Mouse (Mus musculus) left cerebral cortex, postnatal 14 days (tissue): ENCODE results near the gene Gm20431. TPM values are rescaled to one million over a fixed set of nuclear protein-coding genes. Genes with fewer than 3 reads are reported as not detected.
"Not testable (repeated sequence)": the region's sequence is repeated elsewhere in the genome, so short reads cannot be mapped to it uniquely, and the experiment has no call there.

Source experiments
- DNase-seq, 2 experiments: peaks; one replicate each; pipeline ENCODE4 v3.0.0; 2021 to 2022; ENCODE audit warnings: low spot score in 2 of 2, mixed read lengths in 1 of 2
- intact Hi-C: fragments of 180-260 bp; cut with DNase I; formaldehyde crosslinking; loops from one replicate; pipeline ENCODE4 v1.15.1; 2025
- total RNA-seq, 2 experiments: library from RNA; stranded (reverse); gene quantifications; 2 replicates each; pipeline ENCODE4 v1.2.3; 2021

Gm20431 gene
- total RNA-seq, 2 experiments from 2014 or later = 63.3 to 65.1 TPM

GRCm38 (mm10) chr2:167669398-167669797 lies 8.1 kb upstream of the Gm20431 start:
- intact Hi-C loops = no loop called here
- DNase-seq = no peak

DNA sequence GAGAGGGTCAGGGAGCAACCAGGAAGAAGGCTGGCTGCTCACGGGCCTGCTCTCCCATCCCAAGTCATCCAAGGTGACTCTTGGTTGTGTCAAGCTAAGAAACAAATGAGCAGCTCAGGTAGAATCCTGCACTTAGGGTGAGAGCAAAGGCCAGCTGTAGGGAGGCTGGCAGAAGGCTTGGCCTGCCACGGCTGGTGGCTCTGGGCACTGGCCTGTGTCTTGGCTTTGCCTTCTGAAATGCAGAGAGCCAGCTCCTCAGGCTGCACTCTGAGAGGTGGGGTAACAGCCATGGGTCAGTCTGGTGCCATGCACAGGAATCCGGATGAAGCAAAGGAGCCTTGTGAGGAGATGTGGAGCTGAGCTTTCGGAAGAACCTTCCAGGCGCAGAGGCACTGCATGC lies 7.1 kb upstream of the Gm20431 start:
- intact Hi-C loops = no loop called here
- no peak for DNase-seq

DNA sequence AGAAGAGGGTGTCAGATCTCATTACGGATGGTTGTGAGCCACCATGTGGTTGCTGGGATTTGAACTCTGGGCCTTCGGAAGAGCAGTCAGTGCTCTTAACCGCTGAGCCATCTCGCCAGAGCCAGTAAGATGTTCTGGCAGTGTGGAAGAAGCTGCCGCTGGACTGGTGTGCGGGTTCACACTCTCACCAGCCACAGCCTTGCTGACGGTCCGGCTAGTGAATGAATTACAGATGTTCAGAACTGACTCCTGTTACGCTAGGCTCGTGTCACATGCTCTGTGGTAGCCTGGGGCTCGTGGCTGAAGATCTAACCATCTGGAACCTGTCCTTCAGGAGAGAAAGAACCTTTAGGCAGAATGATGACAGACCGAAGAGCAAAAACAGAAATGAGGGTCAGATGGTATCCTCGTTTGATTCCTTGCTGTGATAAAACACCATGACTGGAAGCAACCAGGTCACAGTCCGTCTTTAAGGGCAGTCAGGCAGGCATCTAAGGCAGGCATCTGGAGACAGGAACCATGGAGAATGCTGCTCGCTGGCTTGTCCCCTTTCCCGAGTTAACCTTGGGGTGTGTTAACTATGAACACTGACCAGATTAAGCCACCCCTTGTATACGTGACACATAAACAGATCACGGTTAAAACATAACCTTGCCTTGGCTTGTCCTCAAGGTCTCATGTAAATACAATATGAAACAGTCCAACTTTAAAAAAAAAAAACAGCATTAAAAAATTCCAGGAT lies 4.8 kb upstream of the Gm20431 start:
- no peak for DNase-seq
- intact Hi-C loops = no loop called here

DNA sequence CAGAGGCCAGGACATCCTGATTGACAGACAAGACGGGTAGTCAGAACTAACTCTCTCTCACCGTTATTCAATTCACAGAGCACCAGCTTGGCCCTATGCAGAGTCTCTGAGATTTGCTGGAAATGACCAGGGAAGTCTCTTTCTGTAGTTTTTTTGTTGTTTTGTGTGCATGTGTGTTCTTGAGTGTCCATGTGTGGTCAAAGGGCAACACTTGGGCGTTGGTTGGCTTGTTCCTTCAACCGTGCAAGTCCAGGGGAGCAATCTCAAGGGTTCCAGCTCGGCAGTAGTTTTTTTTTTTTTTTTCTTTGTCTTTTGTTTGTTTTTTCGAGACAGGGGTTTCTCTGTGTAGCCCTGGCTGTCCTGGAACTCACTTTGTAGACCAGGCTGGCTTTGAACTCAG lies 1.4 kb upstream of the Gm20431 start:
- intact Hi-C loops = no loop called here

DNA sequence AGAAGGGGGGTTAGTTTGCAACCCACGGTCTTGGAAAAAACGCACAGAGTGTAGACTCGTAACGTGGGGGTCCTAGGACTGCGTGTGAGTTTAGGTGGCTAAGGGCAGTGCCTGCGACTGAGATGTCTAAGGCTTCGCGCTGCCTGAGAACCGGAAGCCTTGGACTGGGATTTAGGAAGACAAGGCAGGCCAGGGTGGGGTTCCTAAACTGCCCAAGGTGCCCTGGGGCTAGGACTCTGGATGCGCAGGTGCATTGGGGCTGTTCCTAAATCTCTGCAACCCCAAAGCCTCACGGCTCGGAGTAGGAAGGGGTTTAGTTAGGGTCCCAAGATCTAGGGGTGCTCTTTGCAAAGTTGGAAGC lies 705 bp downstream of the Gm20431 start:
- peak in 1 of 2 experiments; percentile 42 for DNase-seq
- intact Hi-C loops = no loop called here

More for the DNA sequence above, 1.4 kb upstream of the Gm20431 start:
- DNase-seq = no peak

DNA sequence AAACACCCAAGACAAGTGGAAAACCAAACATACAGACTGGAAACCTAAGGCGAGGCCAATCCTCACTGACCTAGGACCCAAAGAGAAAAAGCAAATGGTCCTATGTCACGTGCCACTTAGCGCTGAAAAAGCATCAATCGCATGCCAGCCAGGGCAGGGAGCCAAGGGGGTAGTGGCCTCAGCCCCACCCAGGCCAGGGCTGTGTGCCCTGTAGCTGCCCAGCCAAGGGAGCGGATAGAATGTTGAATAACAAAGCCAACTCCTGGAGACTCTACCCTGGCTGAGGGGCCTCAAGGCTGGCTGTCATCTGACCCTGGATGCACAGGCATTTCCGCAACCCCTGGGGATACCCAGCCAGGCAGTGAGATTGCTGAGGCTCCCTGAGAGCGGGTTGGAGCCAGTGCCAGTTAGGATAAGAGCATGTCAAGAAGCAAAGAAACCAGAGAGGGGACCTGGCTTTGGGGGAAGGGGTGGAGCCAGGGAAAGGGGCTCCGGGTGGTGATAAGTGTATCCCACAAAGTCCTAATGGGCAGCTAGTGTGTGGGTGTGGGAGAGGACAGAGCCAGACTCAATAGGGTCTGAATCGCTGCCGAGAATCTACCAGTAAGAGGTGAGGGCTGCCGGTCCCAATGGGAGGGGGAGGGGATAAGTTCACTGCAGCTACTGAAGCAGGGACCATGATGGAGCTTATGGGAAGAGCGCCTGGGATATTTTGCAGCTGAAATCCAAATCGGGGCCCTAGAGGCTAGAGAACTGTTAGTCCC lies 1.3 kb downstream of the Gm20431 start:
- intact Hi-C loops = no loop called here
- DNase-seq = peak in 1 of 2 experiments; percentile 45

DNA sequence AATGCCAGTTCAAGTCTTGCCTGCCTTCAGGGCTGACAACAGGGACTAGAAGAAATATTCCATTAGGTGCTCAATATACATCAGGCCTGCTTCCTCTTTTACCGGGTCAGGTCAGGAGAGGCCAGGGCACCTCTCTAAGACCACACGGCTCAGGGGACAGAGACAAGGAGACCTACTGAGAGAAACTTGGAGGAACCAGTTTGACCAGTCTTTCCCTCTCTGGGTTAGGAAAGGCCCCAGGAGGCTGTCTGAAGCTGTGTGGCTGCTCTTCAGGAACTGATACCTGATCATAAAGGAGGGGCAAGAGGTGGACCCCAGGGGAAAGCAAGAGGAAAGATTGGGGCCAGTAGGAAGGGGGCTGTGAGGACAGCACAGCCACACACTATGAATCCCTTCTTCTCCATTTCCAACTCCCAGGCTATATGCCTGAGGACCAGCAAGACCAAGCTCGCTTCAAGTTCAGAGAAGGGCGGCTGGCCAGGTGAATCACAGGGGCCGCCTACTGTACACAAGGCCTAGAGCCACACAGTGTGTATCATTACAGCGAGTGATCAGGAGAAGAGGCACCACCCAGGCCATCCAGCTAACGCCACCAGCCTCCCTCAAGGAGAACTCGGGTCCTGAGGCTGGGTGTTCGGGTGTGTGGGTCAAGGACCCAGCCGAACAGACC lies 2.0 kb downstream of the Gm20431 start:
- intact Hi-C loops = no loop called here
- DNase-seq = no peak

DNA sequence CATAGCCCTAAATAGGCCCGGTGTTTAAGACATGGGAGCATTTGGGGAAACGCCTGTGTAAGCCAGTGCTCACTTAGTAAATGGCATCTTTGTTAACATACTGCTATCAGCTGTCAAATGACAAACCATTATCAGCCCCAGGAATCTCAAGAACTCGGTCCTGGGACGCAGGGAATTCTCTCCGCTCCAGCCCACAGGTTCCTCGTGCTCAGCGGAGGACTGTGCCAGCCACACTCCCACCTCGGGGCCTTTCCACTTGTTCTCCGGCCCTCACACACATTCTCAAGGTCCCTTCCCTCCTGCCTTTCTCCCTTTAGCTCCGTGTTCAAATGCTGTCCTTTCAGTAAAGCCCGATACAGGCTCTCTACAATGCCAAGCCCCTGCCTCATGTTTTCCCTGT lies 2.6 kb downstream of the Gm20431 start:
- DNase-seq = no peak
- intact Hi-C loops = no loop called here

DNA sequence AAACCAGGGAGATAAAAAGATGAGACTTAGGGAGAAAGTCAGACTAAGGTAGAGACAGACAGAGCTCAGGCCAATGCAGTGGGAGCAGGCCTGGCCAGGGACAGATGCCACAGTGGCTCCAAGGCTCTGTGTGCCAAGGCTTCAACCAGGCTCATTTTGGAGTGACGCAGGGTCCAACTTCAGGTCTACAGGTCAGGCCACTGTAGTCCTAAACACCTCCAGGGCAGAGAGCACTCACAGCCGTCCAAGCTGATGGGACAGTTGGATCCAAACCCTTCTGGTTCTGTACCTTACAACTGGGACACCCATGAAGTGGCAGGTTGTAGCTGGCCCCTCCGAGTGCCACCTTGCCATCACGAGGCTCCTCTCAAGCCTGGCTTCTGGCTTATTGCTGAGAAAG lies 3.3 kb downstream of the Gm20431 start:
- intact Hi-C loops = no loop called here
- no peak for DNase-seq

GRCm38 (mm10) chr2:167656629-167657478 lies 4.4 kb downstream of the Gm20431 start:
- DNase-seq = no peak
- intact Hi-C loops = no loop called here

GRCm38 (mm10) chr2:167654911-167655600 lies 6.2 kb downstream of the Gm20431 start:
- intact Hi-C loops = no loop called here
- DNase-seq = no peak

DNA sequence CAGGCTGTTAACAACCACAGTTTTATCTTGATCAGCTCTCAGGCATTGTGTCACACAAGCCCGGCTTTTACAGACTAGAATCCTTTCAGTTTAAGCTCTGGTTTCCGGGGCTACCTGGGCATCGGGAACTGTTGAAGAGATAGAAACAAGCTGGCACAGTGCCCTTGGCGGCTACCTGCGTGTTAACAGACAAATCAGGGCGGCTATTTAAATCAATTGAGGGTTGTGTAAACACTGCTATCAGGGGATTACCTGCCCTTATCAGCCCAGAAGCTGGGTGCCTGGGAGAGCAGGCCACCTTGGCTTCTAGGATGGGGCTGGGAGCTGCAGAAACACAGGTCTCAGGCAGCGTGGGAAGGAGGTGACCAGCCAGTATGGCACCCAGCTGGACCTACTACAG lies 8.6 kb downstream of the Gm20431 start:
- intact Hi-C loops = no loop called here
- DNase-seq = no peak

DNA sequence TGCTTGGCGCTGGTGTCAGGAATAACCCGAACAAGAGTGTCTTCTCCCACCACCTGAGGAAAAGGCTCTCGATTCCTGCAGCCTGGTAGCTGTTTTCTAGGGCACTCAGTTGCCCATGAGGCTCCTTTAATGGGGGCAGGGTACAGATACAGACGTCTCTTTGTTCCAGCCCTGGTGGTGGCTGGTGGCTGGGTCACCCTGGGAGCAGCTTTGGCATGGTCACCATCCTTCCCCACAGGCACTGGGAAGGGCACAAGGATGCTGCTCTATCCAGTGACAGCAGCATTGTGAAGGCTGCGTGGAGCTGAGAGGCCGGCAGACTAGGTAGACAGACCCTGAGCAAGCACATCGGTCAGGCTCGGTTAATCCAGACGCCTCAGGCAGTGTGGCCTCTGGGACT lies 9.7 kb downstream of the Gm20431 start:
- intact Hi-C loops = no loop called here
- DNase-seq = no peak

DNA sequence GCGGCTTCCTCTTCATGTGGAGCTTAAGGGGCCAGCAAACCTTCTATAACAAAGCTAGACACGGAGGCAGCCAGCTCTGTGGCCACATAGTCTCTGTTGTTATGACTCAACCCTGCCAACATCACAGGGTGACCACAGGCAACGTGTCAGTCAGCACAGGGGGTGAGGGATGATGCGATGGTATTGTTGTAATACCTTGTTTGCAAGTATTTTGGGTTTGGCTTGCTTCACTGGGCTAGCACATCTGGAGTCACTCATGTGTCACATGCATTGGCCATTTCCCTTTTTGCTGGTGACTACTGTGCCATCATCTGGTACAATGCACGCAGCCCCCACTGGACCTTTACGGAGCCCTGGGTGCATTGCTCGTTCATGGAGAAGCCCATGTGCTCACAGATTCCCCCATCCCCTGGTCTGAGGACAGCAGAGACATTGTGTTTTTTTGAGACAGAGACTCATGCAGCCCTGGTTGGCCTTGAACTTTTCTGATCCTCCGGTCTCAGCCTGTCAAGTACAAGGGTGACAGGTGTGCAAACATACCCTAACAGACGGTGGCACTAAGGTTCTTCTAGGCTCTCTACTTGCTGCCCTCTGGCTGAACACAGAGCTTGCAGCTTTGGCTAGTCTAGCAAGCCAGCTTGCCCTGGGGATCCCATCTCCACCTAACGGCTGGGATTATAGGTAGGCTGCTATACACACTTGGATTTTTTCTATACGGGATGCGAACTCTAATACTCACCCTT lies 11.8 kb downstream of the Gm20431 start:
- intact Hi-C loops = no loop called here
- DNase-seq = no peak

DNA sequence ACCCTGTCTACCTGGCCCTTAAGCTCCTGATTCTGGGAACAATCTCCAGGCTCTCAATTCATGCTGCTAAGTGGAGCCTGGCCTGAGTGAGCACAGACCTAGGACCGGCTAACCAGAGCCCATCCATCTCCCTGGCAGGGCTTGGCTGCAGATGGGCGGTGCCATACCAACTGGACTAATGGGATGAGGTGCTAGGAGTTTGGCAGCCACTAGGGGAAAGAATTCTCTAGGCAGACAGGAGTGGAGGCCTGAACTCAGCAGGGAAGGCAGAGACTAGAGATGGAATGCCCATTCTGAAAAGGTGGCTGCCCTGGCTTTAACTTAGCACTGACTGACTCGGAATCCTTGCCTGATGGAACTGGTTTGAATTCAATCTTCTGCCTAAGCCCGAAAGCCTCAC lies 14.9 kb downstream of the Gm20431 start:
- no peak for DNase-seq
- intact Hi-C loops = no loop called here

- DNase-seq, intact Hi-C loops: not testable (repeated sequence)
These were observed 17.8 kb downstream of the Gm20431 start for GRCm38 (mm10) chr2:167643356-167644052.

- DNase-seq = no peak
- intact Hi-C loops = no loop called here
These were observed 19.1 kb downstream of the Gm20431 start for GRCm38 (mm10) chr2:167642164-167642563.

- intact Hi-C loops = loop anchor here (1.0 kb wide), 1 partner anchor 39 kb away; no protein-coding TSS in a partner anchor
- no peak for DNase-seq
These were observed 20.0 kb downstream of the Gm20431 start for GRCm38 (mm10) chr2:167641337-167641736.
